Mouse (Mus musculus): ENCODE data around the gene Jmjd1c. TPM values are rescaled to one million over a fixed set of nuclear protein-coding genes. Genes with fewer than 3 reads are reported as not detected.
A peak's percentile ranks its signal among the peaks of the same experiment; 100 is the strongest.
"Not testable (repeated sequence)": the region's sequence is repeated elsewhere in the genome, so short reads cannot be mapped to it uniquely, and the experiment has no call there.

The Jmjd1c gene
- polyA plus RNA-seq, 1 experiment from 2014 or later: 43.0 TPM

DNA sequence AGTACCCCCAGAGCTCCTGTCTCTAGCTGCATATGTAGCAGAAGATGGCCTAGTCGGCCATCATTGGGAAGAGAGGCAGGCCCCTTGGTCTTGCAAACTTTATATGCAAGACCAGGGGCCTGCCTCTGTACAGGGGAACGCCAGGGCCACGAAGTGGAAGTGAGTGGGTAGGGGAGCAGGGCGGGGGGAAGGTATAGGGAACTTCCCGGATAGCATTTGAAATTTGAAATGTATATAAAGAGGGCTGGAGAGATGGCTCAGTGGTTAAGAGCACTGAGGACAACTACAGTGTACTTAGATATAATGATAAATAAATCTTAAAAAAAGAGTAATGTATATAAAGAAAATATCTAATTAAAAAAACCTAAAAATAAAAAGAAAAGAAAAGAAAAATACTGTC, 17.0 kb downstream of the Jmjd1c start:
- not testable (repeated sequence) for DNase-seq (ENCODE audit: low spot score); H3K27me3 ChIP-seq (ENCODE audit: control insufficient read depth, insufficient read depth, low read length); H3K9ac ChIP-seq (ENCODE audit: low read length); H3K9me3 ChIP-seq (ENCODE audit: control insufficient read depth, low read length); H3K4me3 ChIP-seq (ENCODE audit: low read depth, low read length); ATAC-seq (ENCODE audit: insufficient number of reproducible peaks, low FRiP score, low TSS enrichment, low read depth); H3K36me3 ChIP-seq (ENCODE audit: control insufficient read depth, insufficient read depth, low read length); H3K27ac ChIP-seq (replicated peaks; ENCODE audit: low read depth, low read length); H3K4me2 ChIP-seq (ENCODE audit: low read depth, severe bottlenecking)
- peaks cover 23% of the 10 kb centered on the region for H3K4me1 ChIP-seq (ENCODE audit: control insufficient read depth, insufficient read depth, low read length)
- 85% methylated on average over 5 of the region's 5 CpGs for WGBS

DNA sequence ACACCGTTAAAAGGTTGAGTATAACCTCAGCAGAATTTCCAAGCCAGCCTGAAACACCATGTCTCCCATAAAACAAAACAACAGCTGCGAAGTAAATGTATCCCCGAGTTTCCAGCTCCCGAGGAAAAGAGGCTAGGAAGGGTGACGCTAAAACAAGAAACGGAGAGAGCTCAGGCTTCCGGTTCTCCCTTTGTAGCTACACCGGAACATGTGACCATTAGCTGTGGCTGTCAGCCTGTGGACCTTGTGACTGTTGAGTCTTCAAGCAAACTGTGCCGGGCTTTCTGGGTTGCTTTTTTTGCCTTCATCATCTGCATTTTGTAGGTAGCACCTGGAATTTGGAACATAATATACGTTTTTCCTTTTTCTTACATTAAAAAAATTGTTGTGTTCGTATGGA, 17.9 kb downstream of the Jmjd1c start:
- H3K27ac ChIP-seq (replicated peaks; ENCODE audit: low read depth, low read length): no peak overlapping the region
- 75% methylated on average over 11 of the region's 11 CpGs for WGBS
- H3K4me2 ChIP-seq (ENCODE audit: low read depth, severe bottlenecking): no peak overlapping the region
- H3K27me3 ChIP-seq (ENCODE audit: control insufficient read depth, insufficient read depth, low read length): no peaks in the 10 kb centered on the region
- H3K4me1 ChIP-seq (ENCODE audit: control insufficient read depth, insufficient read depth, low read length): peaks cover 23% of the 10 kb centered on the region
- no peaks in the 10 kb centered on the region for H3K9me3 ChIP-seq (ENCODE audit: control insufficient read depth, low read length)
- H3K36me3 ChIP-seq (ENCODE audit: control insufficient read depth, insufficient read depth, low read length): no peaks in the 10 kb centered on the region
- ATAC-seq (ENCODE audit: insufficient number of reproducible peaks, low FRiP score, low TSS enrichment, low read depth) (no peak), DNase-seq (ENCODE audit: low spot score) (no peak)
- H3K9ac ChIP-seq (ENCODE audit: low read length): no peak overlapping the region
- H3K4me3 ChIP-seq (ENCODE audit: low read depth, low read length): no peak overlapping the region

DNA sequence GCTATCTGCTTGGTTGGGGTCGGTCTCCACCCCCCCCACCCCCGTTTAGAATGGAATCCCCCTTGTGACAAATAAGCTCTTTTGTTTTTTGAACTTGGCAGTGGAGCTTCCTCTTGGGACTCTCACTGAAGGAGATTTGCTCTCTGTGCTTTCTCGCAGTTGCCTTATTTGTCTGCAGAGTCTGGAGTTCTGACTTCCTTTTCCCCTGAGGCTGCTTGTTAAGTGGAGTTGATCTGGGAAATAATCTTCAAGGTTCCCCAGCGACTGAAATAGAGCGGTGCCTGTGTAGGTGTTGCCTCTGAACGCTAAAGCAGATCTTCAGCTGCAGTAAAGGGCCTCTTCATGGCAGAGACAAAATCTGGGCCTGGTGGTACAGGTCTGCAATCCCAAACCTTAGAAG, 19.2 kb downstream of the Jmjd1c start:
- DNase-seq (ENCODE audit: low spot score) (no peak), ATAC-seq (ENCODE audit: insufficient number of reproducible peaks, low FRiP score, low TSS enrichment, low read depth) (no peak)
- Histone ChIP-seq H3K36me3 (ENCODE audit: control insufficient read depth, insufficient read depth, low read length) (no peaks in the 10 kb centered on the region), H3K4me1 (ENCODE audit: control insufficient read depth, insufficient read depth, low read length) (peaks cover 23% of the 10 kb centered on the region), H3K4me2 (ENCODE audit: low read depth, severe bottlenecking) (no peak overlapping the region), H3K9me3 (ENCODE audit: control insufficient read depth, low read length) (no peaks in the 10 kb centered on the region), H3K9ac (ENCODE audit: low read length) (no peak overlapping the region), H3K4me3 (ENCODE audit: low read depth, low read length) (no peak overlapping the region), H3K27me3 (ENCODE audit: control insufficient read depth, insufficient read depth, low read length) (no peaks in the 10 kb centered on the region), H3K27ac (replicated peaks; ENCODE audit: low read depth, low read length) (peak overlapping the region; percentile 57; the same call in 1 of the 2 replicates)
- WGBS: 18% methylated on average over 6 of the region's 6 CpGs

DNA sequence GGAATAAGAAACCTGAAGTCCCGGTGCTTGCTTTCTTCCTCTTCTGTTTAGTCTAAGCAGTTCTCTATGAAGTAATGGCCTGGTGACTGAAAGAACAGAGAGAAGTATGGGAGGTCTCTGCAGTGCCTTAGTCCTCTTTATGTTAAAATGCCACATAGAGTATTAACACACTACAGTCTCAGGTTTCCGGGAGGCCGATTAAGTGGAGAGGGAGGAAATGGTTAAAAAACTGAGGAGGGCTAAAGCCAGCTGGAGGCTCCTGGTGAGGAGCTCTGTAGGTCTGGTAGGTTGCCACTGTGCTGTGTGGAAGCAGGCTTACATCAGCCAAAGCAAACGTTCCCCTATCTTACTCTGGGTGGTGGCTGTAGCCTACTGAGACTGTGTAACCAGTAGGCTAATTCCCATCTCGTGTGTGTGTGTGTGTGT, 19.8 kb downstream of the Jmjd1c start:
- no peak overlapping the region for H3K4me3 ChIP-seq (ENCODE audit: low read depth, low read length)
- no peak overlapping the region for H3K9ac ChIP-seq (ENCODE audit: low read length)
- H3K36me3 ChIP-seq (ENCODE audit: control insufficient read depth, insufficient read depth, low read length): no peaks in the 10 kb centered on the region
- H3K9me3 ChIP-seq (ENCODE audit: control insufficient read depth, low read length): no peaks in the 10 kb centered on the region
- peaks cover 22% of the 10 kb centered on the region for H3K4me1 ChIP-seq (ENCODE audit: control insufficient read depth, insufficient read depth, low read length)
- H3K27me3 ChIP-seq (ENCODE audit: control insufficient read depth, insufficient read depth, low read length): no peaks in the 10 kb centered on the region
- 25% methylated on average over 5 of the region's 5 CpGs for WGBS
- peak overlapping the region; percentile 57 for H3K27ac ChIP-seq (replicated peaks; ENCODE audit: low read depth, low read length)
- peak; percentile 48 for DNase-seq (ENCODE audit: low spot score)
- peak; percentile 81 for ATAC-seq (ENCODE audit: insufficient number of reproducible peaks, low FRiP score, low TSS enrichment, low read depth)
- H3K4me2 ChIP-seq (ENCODE audit: low read depth, severe bottlenecking): no peak overlapping the region

DNA sequence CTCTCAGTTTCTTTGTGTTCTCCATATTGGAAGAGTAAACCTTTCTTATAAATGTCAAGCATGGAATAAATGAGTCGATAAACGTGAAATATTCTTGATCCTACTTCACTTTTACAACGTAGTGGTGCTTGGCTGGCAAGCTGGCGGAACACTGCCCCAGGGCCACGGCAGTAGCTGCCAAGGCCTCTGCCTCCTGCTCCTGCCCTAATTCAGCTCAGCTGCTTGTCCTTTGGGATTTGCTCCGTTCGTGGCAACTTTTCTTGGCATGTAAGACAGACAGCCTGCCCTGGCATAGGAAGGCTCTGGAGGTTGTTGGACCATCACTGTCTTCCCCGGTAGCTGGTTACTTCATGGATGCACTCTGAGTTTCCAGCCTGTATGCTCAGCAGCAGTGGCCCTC, 20.3 kb downstream of the Jmjd1c start:
- WGBS: 60% methylated on average over 8 of the region's 8 CpGs
- no peak for DNase-seq (ENCODE audit: low spot score)
- H3K9ac ChIP-seq (ENCODE audit: low read length): no peak overlapping the region

DNA sequence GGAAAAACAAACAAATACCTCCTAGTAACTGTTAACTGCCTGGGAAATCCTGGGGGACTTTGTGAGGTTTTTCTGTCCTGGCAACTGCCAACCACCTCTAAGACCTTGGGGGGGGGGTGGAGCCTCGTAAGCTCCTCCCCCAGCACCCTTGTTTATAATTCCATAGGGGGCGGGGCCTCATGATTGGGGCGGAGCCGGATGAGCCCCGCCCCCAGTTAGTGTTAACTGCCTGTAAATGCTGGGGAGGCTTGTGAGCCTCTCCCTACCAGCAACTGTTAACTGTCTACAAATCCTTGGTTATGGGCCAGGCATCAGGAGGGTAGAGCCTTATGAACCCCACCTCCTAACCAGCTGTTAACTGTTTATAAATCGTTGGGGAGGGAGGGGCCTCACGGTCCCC, 23.4 kb downstream of the Jmjd1c start:
- no peak overlapping the region for H3K4me3 ChIP-seq (ENCODE audit: low read depth, low read length)
- peaks cover 18% of the 10 kb centered on the region for H3K4me1 ChIP-seq (ENCODE audit: control insufficient read depth, insufficient read depth, low read length)
- H3K9me3 ChIP-seq (ENCODE audit: control insufficient read depth, low read length): no peaks in the 10 kb centered on the region
- H3K36me3 ChIP-seq (ENCODE audit: control insufficient read depth, insufficient read depth, low read length): no peaks in the 10 kb centered on the region
- peak; percentile 20 for DNase-seq (ENCODE audit: low spot score)
- no peak overlapping the region for H3K9ac ChIP-seq (ENCODE audit: low read length)
- WGBS: 55% methylated on average over 7 of the region's 7 CpGs
- no peaks in the 10 kb centered on the region for H3K27me3 ChIP-seq (ENCODE audit: control insufficient read depth, insufficient read depth, low read length)
- ATAC-seq (ENCODE audit: insufficient number of reproducible peaks, low FRiP score, low TSS enrichment, low read depth): no peak
- no peak overlapping the region for H3K27ac ChIP-seq (replicated peaks; ENCODE audit: low read depth, low read length)
- H3K4me2 ChIP-seq (ENCODE audit: low read depth, severe bottlenecking): no peak overlapping the region

More for the DNA sequence above, 20.3 kb downstream of the Jmjd1c start:
- Histone ChIP-seq H3K9me3 (ENCODE audit: control insufficient read depth, low read length) (no peaks in the 10 kb centered on the region), H3K27ac (replicated peaks; ENCODE audit: low read depth, low read length) (no peak overlapping the region), H3K4me2 (ENCODE audit: low read depth, severe bottlenecking) (no peak overlapping the region), H3K4me3 (ENCODE audit: low read depth, low read length) (no peak overlapping the region), H3K4me1 (ENCODE audit: control insufficient read depth, insufficient read depth, low read length) (peaks cover 19% of the 10 kb centered on the region), H3K36me3 (ENCODE audit: control insufficient read depth, insufficient read depth, low read length) (no peaks in the 10 kb centered on the region), H3K27me3 (ENCODE audit: control insufficient read depth, insufficient read depth, low read length) (no peaks in the 10 kb centered on the region)
- no peak for ATAC-seq (ENCODE audit: insufficient number of reproducible peaks, low FRiP score, low TSS enrichment, low read depth)

DNA sequence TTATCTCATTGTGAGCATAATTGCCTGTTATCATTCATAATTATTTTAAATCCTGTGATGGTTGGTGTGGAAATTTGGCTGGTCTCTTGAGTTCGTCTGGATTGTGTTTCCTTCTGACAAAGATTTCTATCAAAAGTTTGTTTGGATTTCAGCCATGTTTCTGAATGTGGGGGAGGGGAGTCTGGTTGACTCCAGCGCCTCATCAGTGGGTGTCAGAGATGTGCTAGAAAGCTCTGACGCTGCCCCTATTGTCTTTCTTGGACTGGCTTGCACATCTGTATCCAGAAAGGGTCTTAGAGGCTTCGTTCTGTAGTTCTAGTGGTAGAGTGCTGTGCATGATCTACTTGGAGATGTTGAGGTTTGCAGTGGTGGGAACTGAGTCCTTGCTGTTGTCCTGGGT, 24.3 kb downstream of the Jmjd1c start:
- Histone ChIP-seq H3K4me3 (ENCODE audit: low read depth, low read length) (no peak overlapping the region), H3K27me3 (ENCODE audit: control insufficient read depth, insufficient read depth, low read length) (no peaks in the 10 kb centered on the region), H3K4me2 (ENCODE audit: low read depth, severe bottlenecking) (no peak overlapping the region), H3K9ac (ENCODE audit: low read length) (no peak overlapping the region), H3K4me1 (ENCODE audit: control insufficient read depth, insufficient read depth, low read length) (peaks cover 14% of the 10 kb centered on the region), H3K27ac (replicated peaks; ENCODE audit: low read depth, low read length) (no peak overlapping the region), H3K36me3 (ENCODE audit: control insufficient read depth, insufficient read depth, low read length) (no peaks in the 10 kb centered on the region), H3K9me3 (ENCODE audit: control insufficient read depth, low read length) (no peaks in the 10 kb centered on the region)
- no peak for ATAC-seq (ENCODE audit: insufficient number of reproducible peaks, low FRiP score, low TSS enrichment, low read depth)
- peak; percentile 16 for DNase-seq (ENCODE audit: low spot score)
- 83% methylated on average over 4 of the region's 4 CpGs for WGBS

DNA sequence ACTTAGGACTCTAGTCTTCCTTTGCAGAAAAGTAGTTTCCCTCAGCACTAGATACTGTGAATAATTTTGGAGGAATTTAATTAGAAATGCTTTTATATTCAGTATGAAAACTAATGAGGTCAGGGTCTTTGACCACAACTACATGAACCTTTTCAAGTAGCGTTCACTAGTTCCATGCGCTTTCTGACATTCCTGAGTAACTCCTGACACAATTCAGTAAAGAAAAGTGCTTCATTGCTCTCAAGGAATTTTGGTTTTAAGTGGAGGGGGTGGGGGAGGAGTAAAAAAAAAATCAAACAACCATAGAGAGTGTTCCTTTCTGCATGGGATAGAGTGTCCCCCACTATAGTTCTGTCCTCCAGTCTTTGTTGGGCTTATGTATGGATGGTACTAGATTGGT, 24.7 kb downstream of the Jmjd1c start:
- WGBS: 91% methylated on average over 2 of the region's 2 CpGs

DNA sequence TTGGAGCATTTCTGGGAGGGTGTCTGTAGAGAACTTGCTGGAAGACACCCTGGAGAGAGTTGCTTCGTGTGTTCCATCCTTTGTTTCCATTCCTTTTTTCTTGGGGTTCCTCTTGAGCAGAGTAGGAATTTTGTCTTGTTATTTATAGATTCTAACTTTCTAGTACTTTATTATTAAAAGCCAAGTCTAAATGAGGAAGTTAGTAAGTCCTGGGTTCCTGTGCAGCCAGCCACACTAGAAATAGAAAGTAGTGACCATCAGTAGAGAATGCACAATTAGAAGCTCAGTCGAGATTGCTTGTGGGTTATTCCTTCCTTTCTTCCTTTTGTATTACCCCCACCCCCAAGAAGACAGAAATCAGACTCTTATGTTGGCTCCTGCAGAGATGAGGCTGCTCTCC, 27.8 kb downstream of the Jmjd1c start:
- 58% methylated on average over 2 of the region's 2 CpGs for WGBS
- H3K9me3 ChIP-seq (ENCODE audit: control insufficient read depth, low read length): no peaks in the 10 kb centered on the region
- no peak overlapping the region for H3K27ac ChIP-seq (replicated peaks; ENCODE audit: low read depth, low read length)
- H3K36me3 ChIP-seq (ENCODE audit: control insufficient read depth, insufficient read depth, low read length): no peaks in the 10 kb centered on the region
- no peaks in the 10 kb centered on the region for H3K27me3 ChIP-seq (ENCODE audit: control insufficient read depth, insufficient read depth, low read length)
- no peak overlapping the region for H3K9ac ChIP-seq (ENCODE audit: low read length)
- H3K4me3 ChIP-seq (ENCODE audit: low read depth, low read length): no peak overlapping the region
- DNase-seq (ENCODE audit: low spot score): peak; percentile 8
- no peak overlapping the region for H3K4me2 ChIP-seq (ENCODE audit: low read depth, severe bottlenecking)
- ATAC-seq (ENCODE audit: insufficient number of reproducible peaks, low FRiP score, low TSS enrichment, low read depth): no peak
- H3K4me1 ChIP-seq (ENCODE audit: control insufficient read depth, insufficient read depth, low read length): 0 out of 2 replicates have a peak, but pooled peaks cover 5% of the 10 kb centered on the region

More for the DNA sequence above, 24.7 kb downstream of the Jmjd1c start:
- H3K4me3 ChIP-seq (ENCODE audit: low read depth, low read length): no peak overlapping the region
- H3K9me3 ChIP-seq (ENCODE audit: control insufficient read depth, low read length): no peaks in the 10 kb centered on the region
- H3K27ac ChIP-seq (replicated peaks; ENCODE audit: low read depth, low read length): no peak overlapping the region
- ATAC-seq (ENCODE audit: insufficient number of reproducible peaks, low FRiP score, low TSS enrichment, low read depth) (no peak), DNase-seq (ENCODE audit: low spot score) (no peak)
- H3K27me3 ChIP-seq (ENCODE audit: control insufficient read depth, insufficient read depth, low read length): no peaks in the 10 kb centered on the region
- H3K4me1 ChIP-seq (ENCODE audit: control insufficient read depth, insufficient read depth, low read length): peaks cover 10% of the 10 kb centered on the region
- no peak overlapping the region for H3K9ac ChIP-seq (ENCODE audit: low read length)
- no peak overlapping the region for H3K4me2 ChIP-seq (ENCODE audit: low read depth, severe bottlenecking)
- H3K36me3 ChIP-seq (ENCODE audit: control insufficient read depth, insufficient read depth, low read length): no peaks in the 10 kb centered on the region

All from limb, embryonic 11.5 days (tissue).